Mouse (Mus musculus) spleen, postnatal 36 days (tissue): ENCODE data around the gene Polr2b.
A peak's percentile ranks its signal among the peaks of the same experiment; 100 is the strongest.

Experiments used
- DNase-seq, 2 experiments: peaks; one replicate each; pipeline ENCODE4 v3.0.0; 2022; ENCODE audit warnings: low spot score in 2 of 2, mixed read lengths in 1 of 2

Polr2b gene

GRCm38 (mm10) chr5:77309924-77310772 is at the start of gene Polr2b, which contains the start of gene Noa1:
TSS of gene Polr2b (plus strand) at chr5:77310147.
TSS of gene Noa1 (minus strand) at chr5:77310084.
- peak; percentile 97 to 98 for DNase-seq

GRCm38 (mm10) chr5:77261137-77261536 is 48.8 kb upstream of the Polr2b start:
- DNase-seq: no peak

- no peak for DNase-seq
These were observed 47.8 kb upstream of the Polr2b start for GRCm38 (mm10) chr5:77262105-77262504.

- DNase-seq: peak; percentile 67 to 77
These were observed 44.8 kb upstream of the Polr2b start, which contains the start of gene Rest for GRCm38 (mm10) chr5:77265081-77265670. TSS of gene Rest (plus strand) at chr5:77265491.

- peak; percentile 78 to 79 for DNase-seq
These were observed 44.3 kb upstream of the Polr2b start for GRCm38 (mm10) chr5:77265671-77266065.

- DNase-seq: peak; percentile 51 to 62
These were observed 43.7 kb upstream of the Polr2b start for GRCm38 (mm10) chr5:77266066-77266885.

GRCm38 (mm10) chr5:77266886-77267401 is 43.0 kb upstream of the Polr2b start:
- peak; percentile 40 to 56 for DNase-seq

- no peak for DNase-seq
These were observed 42.5 kb upstream of the Polr2b start for GRCm38 (mm10) chr5:77267441-77267840.

GRCm38 (mm10) chr5:77267957-77268624 is 41.9 kb upstream of the Polr2b start:
- no peak for DNase-seq

GRCm38 (mm10) chr5:77269399-77269798 is 40.5 kb upstream of the Polr2b start:
- DNase-seq: no peak

- peak; percentile 74 to 76 for DNase-seq
These were observed 36.8 kb upstream of the Polr2b start for GRCm38 (mm10) chr5:77273151-77273550.

- DNase-seq: peak; percentile 12 to 48
These were observed 34.0 kb upstream of the Polr2b start for GRCm38 (mm10) chr5:77275950-77276349.

- DNase-seq: no peak
These were observed 32.7 kb upstream of the Polr2b start for GRCm38 (mm10) chr5:77277204-77277603.

- no peak for DNase-seq
These were observed 28.3 kb upstream of the Polr2b start for GRCm38 (mm10) chr5:77281518-77282174.

GRCm38 (mm10) chr5:77282242-77282641 is 27.7 kb upstream of the Polr2b start:
- DNase-seq: no peak

GRCm38 (mm10) chr5:77285685-77286084 is 24.3 kb upstream of the Polr2b start:
- DNase-seq: no peak

GRCm38 (mm10) chr5:77286904-77287303 is 23.0 kb upstream of the Polr2b start:
- no peak for DNase-seq

GRCm38 (mm10) chr5:77287901-77288300 is 22.0 kb upstream of the Polr2b start:
- peak in 1 of 2 experiments; percentile 9 for DNase-seq

GRCm38 (mm10) chr5:77289686-77290085 is 20.3 kb upstream of the Polr2b start:
- peak; percentile 88 to 89 for DNase-seq

GRCm38 (mm10) chr5:77290606-77291005 is 19.3 kb upstream of the Polr2b start:
- DNase-seq: no peak
